Mouse (Mus musculus) G1E-ER4 (cell line): Measurements from ENCODE around the gene Adora1. TPM values are rescaled to one million over a fixed set of nuclear protein-coding genes. Genes with fewer than 3 reads are reported as not detected.

ENCODE experiments used
- GATA1 ChIP-seq: IDR thresholded peaks from one replicate; pipeline ENCODE4 v1.8.0; 2012; ENCODE audit warnings: low read length, inconsistent platforms
- polyA plus RNA-seq: library from polyadenylated mRNA; stranded (reverse); fragments of >175 nt; gene quantifications from 2 replicates; pipeline ENCODE4 v1.2.3, GENCODE M21; 2012

Gene Adora1
- 0.01 TPM in 1 of 2 replicates, not detected in the other for polyA plus RNA-seq

DNA sequence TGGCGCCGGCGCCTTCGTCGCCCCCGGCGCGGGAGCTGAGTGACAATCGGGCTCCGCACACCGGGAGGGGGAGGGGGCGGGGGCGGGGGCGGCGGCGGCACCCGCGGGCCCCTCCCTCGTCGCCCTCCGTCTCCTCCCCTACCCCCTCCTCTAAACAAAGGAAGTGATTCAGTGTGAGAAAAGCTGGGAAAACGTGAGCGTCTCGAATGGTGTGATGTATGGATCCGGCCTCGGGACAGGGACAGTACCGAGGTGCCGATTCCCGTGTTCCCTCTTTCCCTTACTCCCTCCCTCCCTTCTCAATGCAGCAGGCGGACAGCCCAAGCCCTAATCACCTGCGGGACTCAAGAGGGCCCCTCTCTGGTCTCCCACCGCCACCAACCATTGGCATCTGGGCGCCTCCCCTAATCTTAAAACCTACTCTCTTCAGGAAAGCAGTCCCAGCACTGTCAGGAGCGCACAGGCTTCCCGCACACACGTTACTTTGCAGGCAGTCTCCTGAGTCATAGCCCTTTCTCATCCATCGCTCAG is at the start of gene Adora1:
Adora1 (minus strand) TSS at position 41 of the 531 bp plus-strand sequence.
- no peak for TF ChIP-seq GATA1

GRCm38 (mm10) chr1:134283108-134283507 is 47.9 kb upstream of the Adora1 start:
- no peak for TF ChIP-seq GATA1

GRCm38 (mm10) chr1:134282342-134282741 is 47.1 kb upstream of the Adora1 start:
- TF ChIP-seq GATA1 = no peak

DNA sequence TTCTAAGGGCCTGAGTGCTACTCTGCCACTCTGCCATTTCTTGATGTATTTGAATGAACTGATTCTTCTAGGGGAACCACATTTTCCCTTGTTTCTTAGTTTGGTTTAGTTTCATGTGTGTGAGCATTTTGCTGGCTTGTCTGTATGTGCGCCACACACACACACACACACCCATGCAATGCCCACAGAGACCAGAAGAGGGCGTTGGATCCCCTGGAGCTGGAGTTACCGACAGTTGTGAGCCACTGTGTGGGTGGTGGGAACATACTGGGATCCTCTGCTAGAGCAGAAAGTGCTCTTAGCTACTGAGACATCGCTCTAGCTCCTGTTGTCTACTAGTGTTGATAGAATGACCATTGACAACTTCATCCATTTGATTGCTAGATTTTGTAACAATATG is 46.3 kb upstream of the Adora1 start:
- no peak for TF ChIP-seq GATA1

GRCm38 (mm10) chr1:134280174-134280573 is 44.9 kb upstream of the Adora1 start:
- no peak for TF ChIP-seq GATA1

DNA sequence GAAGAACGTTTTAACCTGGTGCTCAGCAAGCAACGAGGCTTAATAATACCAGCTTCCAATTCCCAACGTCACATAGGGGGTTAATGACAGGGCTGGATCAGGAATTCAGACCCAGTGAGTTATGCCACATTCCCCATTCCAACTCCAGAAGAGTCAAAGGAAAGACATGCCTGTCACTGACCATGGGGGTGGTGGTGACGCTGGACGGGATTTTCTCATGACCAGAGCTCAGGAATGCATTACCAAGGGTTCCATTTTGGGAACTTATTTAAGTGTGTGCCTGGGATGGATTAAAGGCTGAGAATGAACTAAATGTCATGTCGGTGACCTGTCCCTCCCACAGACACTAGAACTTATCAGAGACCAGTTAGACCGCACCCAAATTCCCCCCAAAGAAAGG is 41.6 kb upstream of the Adora1 start:
- TF ChIP-seq GATA1 = no peak

- TF ChIP-seq GATA1 = no peak
Measured at GRCm38 (mm10) chr1:134275616-134276464, 40.6 kb upstream of the Adora1 start.

GRCm38 (mm10) chr1:134274483-134274920 is 39.3 kb upstream of the Adora1 start:
- TF ChIP-seq GATA1 = no peak

DNA sequence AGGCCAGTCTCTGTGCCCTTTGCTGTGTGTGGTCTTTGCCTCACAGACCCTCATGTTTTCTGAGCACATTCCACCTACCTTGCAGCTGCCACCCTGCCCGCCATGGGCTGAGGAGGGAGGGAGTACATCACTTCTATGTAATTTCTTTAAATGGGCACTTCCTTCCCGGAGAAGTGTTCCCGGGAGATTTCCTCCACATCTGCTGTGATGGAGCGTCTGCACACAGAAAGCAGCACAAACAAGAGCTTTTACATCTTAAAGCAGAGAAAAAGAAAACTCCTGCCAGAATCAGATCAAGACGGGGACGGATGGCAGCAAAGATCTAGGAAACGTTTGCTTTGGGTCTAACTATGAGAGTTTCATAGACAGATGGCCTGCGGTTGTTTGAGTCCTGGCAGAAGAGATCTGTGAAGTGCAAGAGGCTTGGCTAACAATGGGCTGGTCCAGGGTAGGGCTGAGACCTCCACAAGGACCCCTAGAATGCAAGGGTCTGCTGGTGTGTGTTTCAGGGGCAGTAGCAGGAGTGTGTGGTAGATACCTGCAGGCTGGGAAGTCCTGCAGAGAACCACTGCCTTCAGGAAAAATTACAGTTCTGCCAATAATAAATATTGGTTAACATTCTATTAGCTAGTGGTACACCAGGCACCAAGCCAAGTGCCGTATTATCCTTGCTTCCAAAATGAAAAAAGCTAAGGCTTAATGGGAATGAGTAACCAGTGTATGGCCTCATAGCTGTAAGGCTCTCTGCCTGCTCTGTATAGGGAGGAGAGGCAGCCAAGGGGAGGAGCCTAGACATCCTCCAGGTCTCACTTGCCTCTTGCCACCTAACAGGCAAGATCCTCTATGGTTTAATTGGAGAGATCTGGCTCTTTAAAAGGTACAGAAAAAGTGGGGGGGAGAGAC is 38.5 kb upstream of the Adora1 start:
- no peak for TF ChIP-seq GATA1

GRCm38 (mm10) chr1:134272754-134273250 is 37.6 kb upstream of the Adora1 start:
- no peak for TF ChIP-seq GATA1

- no peak for TF ChIP-seq GATA1
Measured at GRCm38 (mm10) chr1:134270026-134270425, 34.8 kb upstream of the Adora1 start.

GRCm38 (mm10) chr1:134265797-134266196 is 30.6 kb upstream of the Adora1 start:
- no peak for TF ChIP-seq GATA1

DNA sequence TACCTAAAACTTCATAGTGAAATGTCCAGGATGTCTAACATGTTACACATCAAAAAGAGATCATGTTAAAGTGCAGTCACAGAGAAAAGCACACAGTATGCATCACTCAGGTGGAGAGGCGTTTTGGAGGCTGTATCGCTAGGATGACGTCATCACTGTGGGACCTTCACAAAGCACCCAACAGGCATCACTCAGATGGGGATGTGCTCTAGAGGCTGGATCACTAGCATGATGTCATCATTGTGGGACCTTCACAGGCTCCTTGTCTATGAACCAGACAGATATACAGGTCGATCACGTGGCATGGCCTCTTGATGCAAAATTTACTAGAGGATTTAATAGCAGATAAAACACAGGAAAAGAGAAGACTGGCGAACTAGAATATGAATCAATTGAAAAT is 29.1 kb upstream of the Adora1 start:
- no peak for TF ChIP-seq GATA1

DNA sequence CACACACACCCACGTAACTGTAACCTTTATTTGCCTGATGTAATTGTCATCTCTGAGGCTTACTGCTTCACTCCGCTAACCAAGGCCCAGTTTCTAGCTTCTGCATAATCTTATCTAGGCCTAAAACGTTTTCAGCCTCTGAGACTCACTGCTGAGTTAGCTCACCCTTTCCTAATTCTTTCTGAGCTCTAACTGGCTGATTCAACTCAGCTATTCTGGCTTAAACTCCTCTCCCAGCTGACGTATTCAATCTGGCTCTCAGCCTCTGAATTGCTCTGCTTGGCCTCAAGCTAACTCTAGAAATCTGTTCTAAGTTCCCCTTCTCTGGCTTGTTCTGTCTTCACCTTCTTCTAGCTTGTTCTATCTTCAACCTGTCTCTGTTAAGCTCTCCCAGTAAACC is 11.4 kb upstream of the Adora1 start:
- TF ChIP-seq GATA1 = no peak

GRCm38 (mm10) chr1:134245004-134245717 is 9.9 kb upstream of the Adora1 start:
- no peak for TF ChIP-seq GATA1
